Mouse (Mus musculus): Measurements from ENCODE around the gene Stat3. TPM values are rescaled to one million over a fixed set of nuclear protein-coding genes. Genes with fewer than 3 reads are reported as not detected.

Gene Stat3
- polyA plus RNA-seq, 1 experiment from 2014 or later = 75.6 TPM

DNA sequence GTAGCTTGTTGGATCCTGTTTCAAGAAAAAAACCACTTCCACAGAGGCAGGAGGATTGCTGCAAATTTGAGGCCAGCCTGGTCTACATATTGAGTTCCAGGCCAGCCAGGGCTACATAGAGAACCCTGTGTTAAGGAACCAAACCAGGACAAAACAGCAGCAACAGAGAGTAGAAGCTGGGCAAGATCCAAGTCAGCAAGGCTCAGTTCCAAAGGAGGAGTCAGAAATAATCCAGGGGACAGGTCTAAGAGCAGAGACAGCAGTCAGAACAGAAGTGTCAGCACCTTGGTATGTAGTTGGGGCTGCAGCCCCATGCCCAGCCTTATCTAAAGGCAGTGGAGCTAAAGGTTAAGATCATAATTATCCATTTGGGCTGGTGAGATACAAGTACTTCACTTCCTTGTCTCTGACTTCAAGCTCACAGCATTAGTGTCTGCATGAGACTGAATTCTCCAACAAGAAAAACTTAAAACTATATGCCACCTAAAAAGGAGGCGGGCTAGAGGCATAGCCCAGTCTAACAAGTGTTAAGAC, 14.9 kb downstream of the Stat3 start:
- H3K27ac ChIP-seq (replicated peaks) = no peak overlapping the region
- 92% methylated on average over 1 of the region's 1 CpGs for WGBS
- no peak overlapping the region for H3K4me3 ChIP-seq (replicated peaks)
- no peak for ATAC-seq (ENCODE audit: insufficient number of reproducible peaks, low FRiP score, low TSS enrichment, low read depth)
- H3K36me3 ChIP-seq = peaks cover 3% of the 10 kb centered on the region; the same call in 1 of the 2 replicates
- H3K27me3 ChIP-seq = no peaks in the 10 kb centered on the region
- no peaks in the 10 kb centered on the region for H3K4me1 ChIP-seq
- no peak overlapping the region for H3K4me2 ChIP-seq (replicated peaks)
- no peaks in the 10 kb centered on the region for H3K9me3 ChIP-seq (replicated peaks)
- H3K9ac ChIP-seq = no peak overlapping the region

DNA sequence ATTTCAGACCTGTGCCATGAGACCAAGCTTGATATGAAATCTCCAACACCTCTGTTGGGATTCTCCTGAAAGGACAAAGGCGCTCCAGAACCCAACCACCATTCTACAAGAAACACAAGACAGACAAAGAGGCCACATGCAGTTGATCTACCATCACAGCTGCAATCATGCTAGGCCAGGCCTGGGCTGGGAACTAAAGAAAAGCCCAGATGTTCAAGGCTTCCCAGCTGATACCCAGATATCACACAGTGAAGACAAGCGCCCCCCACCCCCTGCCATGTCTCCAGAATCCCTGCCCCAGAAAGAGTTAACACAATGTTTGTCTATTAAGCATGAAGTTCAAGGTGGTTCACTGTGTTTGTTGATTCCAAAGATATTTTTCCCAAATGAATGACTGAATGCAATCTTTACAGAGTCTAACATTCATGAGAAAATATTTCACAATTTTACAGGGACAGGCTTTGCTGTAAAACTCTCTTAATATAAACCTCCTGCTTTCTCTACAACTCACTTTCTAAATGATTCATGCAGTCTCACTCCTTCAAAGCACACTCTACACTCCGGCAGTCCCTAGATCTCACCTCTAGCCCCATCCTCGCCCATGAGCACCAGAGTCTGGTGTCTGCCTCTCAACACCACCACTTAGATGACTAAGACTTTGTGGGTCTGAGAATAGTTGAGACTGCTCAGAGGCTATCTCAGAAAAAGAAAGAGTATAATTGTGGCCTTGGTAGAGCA, 18.3 kb downstream of the Stat3 start:
- Histone ChIP-seq H3K27ac (replicated peaks) (no peak overlapping the region), H3K36me3 (peaks cover 3% of the 10 kb centered on the region; the same call in 1 of the 2 replicates), H3K9me3 (replicated peaks) (no peaks in the 10 kb centered on the region), H3K4me1 (no peaks in the 10 kb centered on the region), H3K4me2 (replicated peaks) (no peak overlapping the region), H3K27me3 (no peaks in the 10 kb centered on the region), H3K4me3 (replicated peaks) (no peak overlapping the region), H3K9ac (no peak overlapping the region)
- ATAC-seq (ENCODE audit: insufficient number of reproducible peaks, low FRiP score, low TSS enrichment, low read depth) = no peak
- 85% methylated on average over 4 of the region's 4 CpGs for WGBS

DNA sequence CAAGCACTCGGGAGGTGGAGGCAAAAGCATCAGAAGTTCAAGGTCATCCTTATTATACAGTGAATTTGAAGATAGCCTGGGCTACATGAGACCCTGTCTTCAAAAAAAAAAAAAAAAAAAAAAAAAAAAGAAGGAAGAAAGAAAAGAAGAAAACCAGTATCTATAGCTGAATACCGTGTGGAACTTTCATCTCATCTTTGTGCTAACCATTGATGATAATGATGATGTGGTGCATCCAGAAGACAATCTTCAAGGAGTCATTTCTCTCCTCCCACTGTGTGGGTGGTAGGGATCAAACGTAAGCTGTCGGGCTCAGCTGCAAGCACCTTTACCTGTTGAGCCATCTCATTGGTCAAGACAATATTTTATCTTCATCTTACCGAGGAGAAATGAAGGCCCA, 21.3 kb downstream of the Stat3 start:
- WGBS = 87% methylated on average over 5 of the region's 5 CpGs
- H3K27ac ChIP-seq (replicated peaks) = no peak overlapping the region

DNA sequence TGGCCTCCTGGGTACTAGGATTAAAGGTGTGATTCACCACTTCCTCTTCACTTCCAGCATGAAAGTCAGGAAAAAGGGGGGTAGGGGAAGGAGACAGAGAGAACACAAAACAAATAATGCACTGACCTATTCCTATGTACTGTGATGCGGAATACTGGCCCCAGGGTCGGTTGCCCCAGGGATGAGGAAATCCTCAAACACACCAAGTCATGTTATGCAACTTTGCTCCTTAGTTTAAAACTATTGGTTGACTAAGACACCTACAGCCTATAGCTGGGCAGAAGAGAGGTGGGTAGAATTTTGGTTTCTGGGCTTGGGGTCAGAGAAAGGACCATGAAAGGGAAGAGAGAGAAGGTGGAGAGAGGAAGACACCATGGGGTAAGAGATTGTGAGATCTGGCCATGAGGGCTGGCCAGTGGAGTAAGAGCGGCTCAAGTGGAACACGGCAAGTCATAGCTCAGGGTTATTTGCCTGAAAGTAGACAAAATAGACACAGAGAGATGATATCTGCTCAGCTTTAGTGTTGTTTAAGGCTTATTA, 22.8 kb downstream of the Stat3 start:
- ATAC-seq (ENCODE audit: insufficient number of reproducible peaks, low FRiP score, low TSS enrichment, low read depth) = no peak
- no peaks in the 10 kb centered on the region for H3K4me1 ChIP-seq
- H3K4me3 ChIP-seq (replicated peaks) = no peak overlapping the region
- WGBS = 92% methylated on average over 4 of the region's 4 CpGs
- H3K36me3 ChIP-seq = peaks cover 5% of the 10 kb centered on the region; the same call in 1 of the 2 replicates
- H3K9ac ChIP-seq = no peak overlapping the region
- no peaks in the 10 kb centered on the region for H3K9me3 ChIP-seq (replicated peaks)
- no peaks in the 10 kb centered on the region for H3K27me3 ChIP-seq
- no peak overlapping the region for H3K4me2 ChIP-seq (replicated peaks)
- H3K27ac ChIP-seq (replicated peaks) = no peak overlapping the region

More for the DNA sequence above, 21.3 kb downstream of the Stat3 start:
- Histone ChIP-seq H3K36me3 (peaks cover 5% of the 10 kb centered on the region; the same call in 1 of the 2 replicates), H3K27me3 (no peaks in the 10 kb centered on the region), H3K4me3 (replicated peaks) (no peak overlapping the region), H3K4me2 (replicated peaks) (no peak overlapping the region), H3K4me1 (no peaks in the 10 kb centered on the region), H3K9me3 (replicated peaks) (no peaks in the 10 kb centered on the region), H3K9ac (no peak overlapping the region)
- no peak for ATAC-seq (ENCODE audit: insufficient number of reproducible peaks, low FRiP score, low TSS enrichment, low read depth)

DNA sequence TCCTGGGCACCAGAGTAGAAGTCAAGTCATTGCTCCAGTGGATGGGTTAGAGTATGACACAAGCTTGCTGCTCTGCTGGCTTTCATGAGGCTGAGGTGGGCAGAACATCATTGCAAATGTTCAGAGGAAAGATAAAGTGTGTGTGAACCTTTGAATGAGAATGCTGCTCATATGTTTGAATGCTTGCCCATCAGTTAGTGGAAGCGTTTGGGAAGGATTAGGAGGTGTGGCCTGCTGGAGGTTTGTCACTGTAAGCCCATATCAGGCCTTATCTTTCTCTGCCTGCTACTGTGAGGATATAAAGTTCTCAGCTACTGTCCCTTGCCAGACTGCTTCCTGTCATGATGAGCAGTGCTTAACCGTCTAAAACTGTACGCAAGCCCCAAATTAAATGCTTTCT, 24.3 kb downstream of the Stat3 start:
- Histone ChIP-seq H3K4me3 (replicated peaks) (no peak overlapping the region), H3K27me3 (no peaks in the 10 kb centered on the region), H3K9ac (no peak overlapping the region), H3K4me2 (replicated peaks) (no peak overlapping the region), H3K9me3 (replicated peaks) (no peaks in the 10 kb centered on the region), H3K27ac (replicated peaks) (no peak overlapping the region), H3K36me3 (peaks cover 5% of the 10 kb centered on the region; the same call in 1 of the 2 replicates), H3K4me1 (no peaks in the 10 kb centered on the region)
- WGBS = 91% methylated on average over 3 of the region's 3 CpGs
- no peak for ATAC-seq (ENCODE audit: insufficient number of reproducible peaks, low FRiP score, low TSS enrichment, low read depth)

DNA sequence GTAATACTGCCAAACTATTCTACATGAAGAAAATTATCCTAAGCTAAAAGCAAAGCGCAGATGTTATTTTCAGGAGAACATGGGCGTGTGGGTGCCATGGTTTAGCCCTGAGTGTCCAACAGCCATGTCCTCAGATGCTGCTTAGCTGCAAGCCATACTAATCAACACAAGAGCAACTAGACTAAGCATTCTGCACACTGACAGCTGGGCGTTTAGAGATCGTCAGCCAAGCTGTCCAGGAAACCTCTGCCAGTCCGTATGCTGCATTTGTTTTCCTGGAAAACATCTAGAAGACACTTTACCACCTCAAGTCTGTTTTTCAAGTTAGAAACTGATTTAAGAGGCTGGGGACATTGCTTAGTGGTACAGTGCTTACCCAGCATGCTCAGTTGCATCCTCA, 24.9 kb downstream of the Stat3 start:
- Histone ChIP-seq H3K27me3 (no peaks in the 10 kb centered on the region), H3K36me3 (peaks cover 5% of the 10 kb centered on the region; the same call in 1 of the 2 replicates), H3K4me3 (replicated peaks) (no peak overlapping the region), H3K9ac (no peak overlapping the region), H3K4me1 (no peaks in the 10 kb centered on the region), H3K4me2 (replicated peaks) (no peak overlapping the region), H3K9me3 (replicated peaks) (no peaks in the 10 kb centered on the region), H3K27ac (replicated peaks) (no peak overlapping the region)
- WGBS = 72% methylated on average over 5 of the region's 5 CpGs
- ATAC-seq (ENCODE audit: insufficient number of reproducible peaks, low FRiP score, low TSS enrichment, low read depth) = no peak

DNA sequence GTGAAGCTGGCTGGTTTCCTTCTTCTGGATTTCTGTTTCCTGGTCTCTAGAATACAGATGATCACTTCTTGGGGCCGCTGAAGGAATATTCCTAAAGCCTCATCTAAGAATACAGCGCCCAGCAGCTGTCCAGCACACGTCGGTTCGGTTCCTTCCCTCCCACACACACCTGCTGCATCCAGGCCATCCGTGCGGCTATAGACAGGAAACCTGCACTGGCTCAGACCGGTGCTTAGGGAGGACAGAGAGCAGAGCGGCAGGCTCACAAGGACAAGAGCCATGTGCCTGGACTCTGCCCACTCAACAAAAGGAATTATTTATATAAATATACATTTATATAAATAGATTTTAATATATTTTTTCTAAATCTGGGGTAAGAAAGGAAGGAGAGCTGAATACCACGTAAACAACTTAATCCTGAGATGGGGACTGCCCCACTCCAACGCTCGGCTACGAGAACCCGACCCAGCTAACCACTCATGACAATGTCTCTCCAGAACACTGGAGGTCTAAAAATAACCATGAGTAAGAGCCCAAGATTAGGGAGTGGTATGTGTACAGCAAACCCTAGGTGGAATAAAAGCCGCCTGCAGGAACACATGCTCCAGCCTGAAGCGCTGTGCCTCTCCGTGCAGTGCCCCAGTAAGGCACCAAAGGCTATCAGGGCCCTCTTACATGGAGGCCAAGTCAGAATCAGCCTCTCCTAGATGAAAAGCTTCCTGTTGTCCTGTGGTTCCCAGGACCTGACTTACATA, 26.8 kb downstream of the Stat3 start:
- no peak overlapping the region for H3K27ac ChIP-seq (replicated peaks)
- no peak; the same call in 1 of the 2 replicates for ATAC-seq (ENCODE audit: insufficient number of reproducible peaks, low FRiP score, low TSS enrichment, low read depth)
- WGBS = 81% methylated on average over 17 of the region's 17 CpGs

DNA sequence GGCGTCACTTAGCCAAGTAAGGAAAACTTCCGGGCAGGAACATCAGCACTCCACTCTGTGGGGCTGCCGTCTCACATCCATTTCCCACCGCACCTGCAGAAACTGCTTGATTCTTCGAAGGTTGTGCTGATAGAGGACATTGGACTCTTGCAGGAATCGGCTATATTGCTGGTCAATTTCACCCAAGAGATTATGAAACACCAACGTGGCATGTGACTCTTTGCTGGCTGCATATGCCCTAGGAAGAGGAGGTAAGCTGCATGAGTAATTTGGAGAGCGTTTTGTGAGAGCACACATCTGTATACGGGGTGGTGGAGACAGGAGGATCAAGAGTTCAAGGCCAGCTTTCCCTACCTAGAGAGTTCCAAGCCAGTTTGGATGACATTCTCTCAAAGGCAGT, 30.8 kb downstream of the Stat3 start:
- Histone ChIP-seq H3K27me3 (no peaks in the 10 kb centered on the region), H3K4me1 (0 out of 2 replicates have a peak, but pooled peaks cover 4% of the 10 kb centered on the region), H3K4me3 (replicated peaks) (no peak overlapping the region), H3K4me2 (replicated peaks) (no peak overlapping the region), H3K27ac (replicated peaks) (no peak overlapping the region), H3K9me3 (replicated peaks) (no peaks in the 10 kb centered on the region), H3K36me3 (peaks cover 39% of the 10 kb centered on the region), H3K9ac (no peak overlapping the region)
- no peak for ATAC-seq (ENCODE audit: insufficient number of reproducible peaks, low FRiP score, low TSS enrichment, low read depth)
- 81% methylated on average over 9 of the region's 9 CpGs for WGBS

More for the DNA sequence above, 26.8 kb downstream of the Stat3 start:
- Histone ChIP-seq H3K4me2 (replicated peaks) (no peak overlapping the region), H3K27me3 (no peaks in the 10 kb centered on the region), H3K9ac (no peak overlapping the region), H3K9me3 (replicated peaks) (no peaks in the 10 kb centered on the region), H3K36me3 (peaks cover 19% of the 10 kb centered on the region), H3K4me3 (replicated peaks) (no peak overlapping the region), H3K4me1 (no peaks in the 10 kb centered on the region)

DNA sequence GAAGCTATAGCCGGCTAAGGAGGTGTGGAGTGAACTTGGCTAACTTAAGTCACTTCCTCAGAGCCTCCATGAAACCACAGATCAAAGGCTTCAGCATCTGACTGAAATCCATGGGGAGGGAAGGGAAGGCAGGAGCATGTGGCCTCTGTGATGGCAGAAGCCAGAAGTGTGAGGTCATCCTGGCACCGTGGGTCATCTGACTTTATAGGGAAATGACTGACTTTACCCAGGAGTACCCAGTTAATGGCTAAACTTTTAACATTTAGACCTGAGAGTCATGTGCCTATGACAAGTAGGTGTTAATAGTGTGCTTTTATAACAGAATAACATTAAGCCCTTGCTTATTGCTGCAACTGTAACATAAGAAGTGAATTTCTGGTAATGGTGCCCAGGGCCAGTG, 31.2 kb downstream of the Stat3 start:
- Histone ChIP-seq H3K27me3 (no peaks in the 10 kb centered on the region), H3K4me1 (0 out of 2 replicates have a peak, but pooled peaks cover 4% of the 10 kb centered on the region), H3K4me2 (replicated peaks) (no peak overlapping the region), H3K9me3 (replicated peaks) (no peaks in the 10 kb centered on the region), H3K27ac (replicated peaks) (no peak overlapping the region), H3K4me3 (replicated peaks) (no peak overlapping the region), H3K9ac (no peak overlapping the region), H3K36me3 (peaks cover 44% of the 10 kb centered on the region)
- WGBS = 88% methylated on average over 2 of the region's 2 CpGs
- ATAC-seq (ENCODE audit: insufficient number of reproducible peaks, low FRiP score, low TSS enrichment, low read depth) = no peak

DNA sequence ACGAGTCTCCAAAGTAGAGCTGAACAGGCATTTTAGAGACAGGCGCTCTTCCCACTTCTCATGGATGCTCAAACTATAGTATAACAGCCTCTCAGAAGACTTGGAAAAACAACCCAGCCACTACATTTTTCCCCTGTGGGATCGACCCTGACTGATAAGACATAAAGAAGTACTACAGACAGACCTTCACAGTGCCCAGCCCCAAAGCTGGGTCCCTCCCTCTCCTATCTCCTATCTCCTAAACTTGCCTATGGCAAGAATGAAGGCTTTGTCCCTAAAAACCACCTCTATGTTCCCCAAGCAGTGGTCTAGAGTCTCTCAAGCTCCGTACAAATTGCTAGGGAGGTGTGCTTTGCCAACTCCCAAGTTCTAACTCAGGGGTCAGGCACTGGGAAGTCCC, 32.5 kb downstream of the Stat3 start:
- H3K9ac ChIP-seq = no peak overlapping the region
- H3K4me2 ChIP-seq (replicated peaks) = no peak overlapping the region
- H3K4me3 ChIP-seq (replicated peaks) = no peak overlapping the region
- WGBS = 85% methylated on average over 4 of the region's 4 CpGs
- H3K27ac ChIP-seq (replicated peaks) = no peak overlapping the region
- peaks cover 54% of the 10 kb centered on the region for H3K36me3 ChIP-seq
- no peak for ATAC-seq (ENCODE audit: insufficient number of reproducible peaks, low FRiP score, low TSS enrichment, low read depth)
- H3K4me1 ChIP-seq = 0 out of 2 replicates have a peak, but pooled peaks cover 4% of the 10 kb centered on the region
- no peaks in the 10 kb centered on the region for H3K9me3 ChIP-seq (replicated peaks)
- no peaks in the 10 kb centered on the region for H3K27me3 ChIP-seq

DNA sequence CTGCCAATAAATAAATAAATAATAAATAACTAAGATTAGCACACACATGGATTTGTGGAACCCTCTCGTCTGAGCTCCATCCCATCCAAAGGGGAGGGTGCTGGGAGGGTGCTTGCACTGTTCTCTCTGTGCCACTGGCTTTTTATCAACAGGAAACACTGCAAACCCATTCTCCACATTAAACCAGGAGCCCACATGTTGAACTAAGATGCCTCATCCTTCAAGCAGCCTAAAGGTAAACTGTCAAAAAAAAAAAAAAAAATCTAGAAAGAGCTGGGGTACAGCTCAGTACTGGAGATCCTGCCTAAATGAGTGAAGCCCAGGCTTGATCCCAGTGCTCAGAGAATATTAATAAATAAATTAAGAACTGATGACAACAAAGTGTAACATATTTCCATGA, 33.4 kb downstream of the Stat3 start:
- H3K27ac ChIP-seq (replicated peaks) = no peak overlapping the region
- no peaks in the 10 kb centered on the region for H3K27me3 ChIP-seq
- H3K9me3 ChIP-seq (replicated peaks) = no peaks in the 10 kb centered on the region
- no peak overlapping the region for H3K9ac ChIP-seq
- no peak for ATAC-seq (ENCODE audit: insufficient number of reproducible peaks, low FRiP score, low TSS enrichment, low read depth)
- no peak overlapping the region for H3K4me3 ChIP-seq (replicated peaks)
- H3K4me2 ChIP-seq (replicated peaks) = no peak overlapping the region
- 64% methylated on average over 1 of the region's 1 CpGs for WGBS
- peaks cover 64% of the 10 kb centered on the region for H3K36me3 ChIP-seq
- H3K4me1 ChIP-seq = 0 out of 2 replicates have a peak, but pooled peaks cover 4% of the 10 kb centered on the region
